Mouse (Mus musculus) MEL (cell line): ENCODE measurements around the gene Adamtsl2. TPM values are rescaled to one million over a fixed set of nuclear protein-coding genes. Genes with fewer than 3 reads are reported as not detected.

ENCODE experiments used
- DNase-seq: peaks from one replicate; pipeline ENCODE4 v3.0.0; 2011; ENCODE audit warnings: low read depth, low spot score
- H3K27ac ChIP-seq: 2 replicates; pipeline ENCODE4 v1.5.1; 2012; ENCODE audit warnings: low read depth, mild to moderate bottlenecking, control low read depth, low read length, moderate library complexity; ENCODE audit not compliant: control insufficient read depth
- H3K27me3 ChIP-seq, 2 experiments: fragments of 150-350 bp in 1 of 2; sonication (generic) in 1 of 2; 2 replicates each; pipeline ENCODE4 v1.6.1; 2012; ENCODE audit warnings: low read length in 2 of 2, mild to moderate bottlenecking in 2 of 2, improper control_type of control experiment in 1 of 2, moderate library complexity in 1 of 2; ENCODE audit not compliant: insufficient read depth in 2 of 2, control insufficient read depth in 1 of 2
- H3K36me3 ChIP-seq, 2 experiments: 2 replicates each; pipeline ENCODE4 v1.6.1; 2012 to 2014; ENCODE audit warnings: low read length in 2 of 2, improper control_type of control experiment in 1 of 2, inconsistent platforms in 1 of 2, mild to moderate bottlenecking in 1 of 2; ENCODE audit not compliant: insufficient read depth in 2 of 2, control insufficient read depth in 1 of 2
- H3K4me1 ChIP-seq, 2 experiments: fragments of 150-350 bp in 1 of 2; sonication (generic) in 1 of 2; 2 replicates each; pipeline ENCODE4 v1.6.1; 2012; ENCODE audit warnings: low read length in 2 of 2, improper control_type of control experiment in 1 of 2, mild to moderate bottlenecking in 1 of 2; ENCODE audit not compliant: insufficient read depth in 2 of 2, control insufficient read depth in 1 of 2
- H3K4me3 ChIP-seq, 2 experiments: fragments of 150-350 bp in 1 of 2; sonication (generic) in 1 of 2; 2 replicates each; pipeline ENCODE4 v1.5.1; 2012; ENCODE audit warnings: low read depth in 2 of 2, low read length in 2 of 2, mild to moderate bottlenecking in 2 of 2, moderate library complexity in 2 of 2, control low read depth in 1 of 2, improper control_type of control experiment in 1 of 2; ENCODE audit not compliant: control insufficient read depth in 1 of 2, insufficient read depth in 1 of 2
- H3K79me2 ChIP-seq: 2 replicates; pipeline ENCODE4 v1.6.1; 2012; ENCODE audit warnings: mild to moderate bottlenecking, low read length, moderate library complexity; ENCODE audit not compliant: control insufficient read depth, poor library complexity, insufficient read depth
- H3K9ac ChIP-seq: 2 replicates; pipeline ENCODE4 v1.6.1; 2012; ENCODE audit warnings: low read depth, mild to moderate bottlenecking, control low read depth, low read length, moderate library complexity; ENCODE audit not compliant: control insufficient read depth, poor library complexity, severe bottlenecking
- H3K9me3 ChIP-seq: fragments of 150-350 bp; sonication (generic); replicated peaks from 2 replicates; pipeline ENCODE4 v1.6.1; 2012; ENCODE audit warnings: mild to moderate bottlenecking, low read length, improper control_type of control experiment, moderate library complexity; ENCODE audit not compliant: insufficient read depth
- CHD1 ChIP-seq: IDR thresholded peaks from 2 replicates; pipeline ENCODE4 v1.6.1; 2012; ENCODE audit warnings: low read depth, mild to moderate bottlenecking, inconsistent platforms, low read length, improper control_type of control experiment
- CHD2 ChIP-seq: IDR thresholded peaks from 2 replicates; pipeline ENCODE4 v1.6.1; 2011; ENCODE audit warnings: low read length, improper control_type of control experiment
- CTCF ChIP-seq, 3 experiments: IDR thresholded peaks in 2 of 3; conservative IDR thresholded peaks in 1 of 3; 2 replicates each; pipeline ENCODE4 v1.5.1; 2011 to 2012; ENCODE audit warnings: low read length in 3 of 3, low read depth in 2 of 3, mild to moderate bottlenecking in 2 of 3, improper control_type of control experiment in 1 of 3, inconsistent platforms in 1 of 3, mixed read lengths in 1 of 3, moderate library complexity in 1 of 3; ENCODE audit not compliant: control insufficient read depth in 1 of 3, insufficient read depth in 1 of 3, poor library complexity in 1 of 3, severe bottlenecking in 1 of 3
- E2F4 ChIP-seq: IDR thresholded peaks from 2 replicates; pipeline ENCODE4 v1.6.1; 2011; ENCODE audit warnings: low read depth, low read length, improper control_type of control experiment, borderline replicate concordance
- EP300 ChIP-seq, 2 experiments: IDR thresholded peaks; 2 replicates each; pipeline ENCODE4 v1.6.1; 2011; ENCODE audit warnings: improper control_type of control experiment in 2 of 2, low read length in 2 of 2, low read depth in 1 of 2, mild to moderate bottlenecking in 1 of 2
- KAT2A ChIP-seq: conservative IDR thresholded peaks from 2 replicates; pipeline ENCODE4 v1.6.1; 2012; ENCODE audit warnings: low read depth, low read length, improper control_type of control experiment, inconsistent platforms
- MAFK ChIP-seq: IDR thresholded peaks from 2 replicates; pipeline ENCODE4 v1.6.1; 2011; ENCODE audit warnings: low read depth, mild to moderate bottlenecking, low read length, improper control_type of control experiment, borderline replicate concordance
- MAX ChIP-seq: IDR thresholded peaks from 2 replicates; pipeline ENCODE4 v1.6.1; 2011; ENCODE audit warnings: low read length, improper control_type of control experiment
- MAZ ChIP-seq: IDR thresholded peaks from 2 replicates; pipeline ENCODE4 v1.6.1; 2012; ENCODE audit warnings: low read depth, mild to moderate bottlenecking, inconsistent platforms, low read length, improper control_type of control experiment
- MEF2A ChIP-seq: IDR thresholded peaks from 2 replicates; pipeline ENCODE4 v1.6.1; 2014; ENCODE audit warnings: low read depth, mild to moderate bottlenecking, inconsistent platforms, low read length, improper control_type of control experiment; ENCODE audit not compliant: poor library complexity, insufficient replicate concordance, severe bottlenecking; ENCODE audit errors: extremely low read depth
- MXI1 ChIP-seq: IDR thresholded peaks from 2 replicates; pipeline ENCODE4 v1.6.1; 2011; ENCODE audit warnings: mild to moderate bottlenecking, low read depth, low read length, improper control_type of control experiment
- MYB ChIP-seq: IDR thresholded peaks from 2 replicates; pipeline ENCODE4 v1.6.1; 2011; ENCODE audit warnings: mild to moderate bottlenecking, low read depth, low read length, improper control_type of control experiment
- MYC ChIP-seq: IDR thresholded peaks from 2 replicates; pipeline ENCODE4 v1.6.1; 2011; ENCODE audit warnings: low read depth, mild to moderate bottlenecking, low read length, improper control_type of control experiment, moderate library complexity
- NELFE ChIP-seq: IDR thresholded peaks from 2 replicates; pipeline ENCODE4 v1.6.1; 2011; ENCODE audit warnings: low read depth, low read length, improper control_type of control experiment
- RAD21 ChIP-seq: IDR thresholded peaks from 2 replicates; pipeline ENCODE4 v1.6.1; 2011; ENCODE audit warnings: mild to moderate bottlenecking, low read depth, low read length, improper control_type of control experiment
- RCOR1 ChIP-seq: IDR thresholded peaks from 2 replicates; pipeline ENCODE4 v1.6.1; 2012; ENCODE audit warnings: low read depth, mild to moderate bottlenecking, inconsistent platforms, low read length, improper control_type of control experiment
- SMC3 ChIP-seq: IDR thresholded peaks from 2 replicates; pipeline ENCODE4 v1.6.1; 2011; ENCODE audit warnings: low read depth, low read length, improper control_type of control experiment
- TBP ChIP-seq: IDR thresholded peaks from 2 replicates; pipeline ENCODE4 v1.8.0; 2011; ENCODE audit warnings: low read depth, low read length, improper control_type of control experiment
- USF1 ChIP-seq: IDR thresholded peaks from 2 replicates; pipeline ENCODE4 v1.6.1; 2014; ENCODE audit warnings: low read depth, mild to moderate bottlenecking, inconsistent platforms, low read length, improper control_type of control experiment, moderate library complexity
- USF2 ChIP-seq, 2 experiments: IDR thresholded peaks; 2 replicates each; pipeline ENCODE4 v1.6.1; 2011 to 2012; ENCODE audit warnings: improper control_type of control experiment in 2 of 2, low read length in 2 of 2, borderline replicate concordance in 1 of 2, inconsistent platforms in 1 of 2, low read depth in 1 of 2, mild to moderate bottlenecking in 1 of 2; ENCODE audit not compliant: insufficient read depth in 1 of 2
- ZC3H11A ChIP-seq: IDR thresholded peaks from 2 replicates; pipeline ENCODE4 v1.6.1; 2012; ENCODE audit warnings: low read depth, mild to moderate bottlenecking, inconsistent platforms, low read length, improper control_type of control experiment
- ZMIZ1 ChIP-seq: IDR thresholded peaks from 2 replicates; pipeline ENCODE4 v1.6.1; 2012; ENCODE audit warnings: low read depth, mild to moderate bottlenecking, inconsistent platforms, low read length, improper control_type of control experiment, moderate library complexity
- ZNF384 ChIP-seq: IDR thresholded peaks from 2 replicates; pipeline ENCODE4 v1.6.1; 2012; ENCODE audit warnings: low read depth, mild to moderate bottlenecking, inconsistent platforms, low read length, improper control_type of control experiment
- polyA plus RNA-seq, 2 experiments: library from polyadenylated mRNA; stranded (reverse) in 1 of 2; unstranded in 1 of 2; fragments of >175 nt in 1 of 2; fragments of >200 nt in 1 of 2; gene quantifications; 2 replicates each; pipeline versions ENCODE4 v1.2.1 to v1.2.4; 2012; ENCODE audit warnings: low replicate concordance in 2 of 2, low read depth in 1 of 2; ENCODE audit not compliant: insufficient read length in 2 of 2, insufficient read depth in 1 of 2, missing spikeins in 1 of 2
- total RNA-seq: library from RNA; depleted of rRNA; stranded (reverse); fragments of 300-350 nt; gene quantifications from 2 replicates; pipeline ENCODE4 v1.2.3, GENCODE M21; 2012

Adamtsl2 gene
- total and polyA plus RNA-seq, 3 experiments, result not detected

DNA sequence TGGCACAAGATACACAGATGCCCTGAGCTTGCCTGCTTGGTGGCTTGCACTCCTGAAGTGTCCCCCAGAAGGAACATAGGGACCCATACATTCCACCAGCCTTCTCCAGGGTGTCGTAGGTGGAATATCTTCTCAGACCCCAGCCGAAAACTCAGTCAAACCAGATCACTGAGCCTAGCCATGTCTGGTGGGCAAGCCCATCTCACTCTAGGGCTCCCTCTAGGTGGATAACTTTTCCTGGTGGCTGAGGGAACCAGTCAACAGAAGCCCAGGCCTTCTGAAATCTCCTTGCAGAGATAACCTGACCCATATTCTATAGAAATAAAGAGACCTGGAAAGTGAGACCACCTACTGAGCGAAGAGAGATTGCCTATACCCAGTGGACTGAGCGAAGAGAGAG is 43.9 kb downstream of the Adamtsl2 start:
- H3K9ac ChIP-seq, result no peak overlapping the region
- no peaks in the 10 kb centered on the region for H3K79me2 ChIP-seq
- no peak for DNase-seq
- no peaks in the 10 kb centered on the region for H3K36me3 ChIP-seq
- H3K27ac ChIP-seq, result no peak overlapping the region
- no peaks in the 10 kb centered on the region for H3K9me3 ChIP-seq
- H3K4me3 ChIP-seq, result no peak overlapping the region
- TF ChIP-seq MYB, result no peak
- TF ChIP-seq ZMIZ1, result no peak
- no peak for TF ChIP-seq MXI1
- TF ChIP-seq USF2 (IDR thresholded peaks at IDR 0.05; ENCODE audit: borderline replicate concordance in 1 of 2, insufficient read depth in 1 of 2, low read depth in 1 of 2, low read length in 2 of 2), result no peak
- no peak for TF ChIP-seq CHD1
- TF ChIP-seq ZC3H11A, result no peak
- no peak for TF ChIP-seq MAZ
- TF ChIP-seq MEF2A, result no peak
- TF ChIP-seq USF1, result no peak
- no peak for TF ChIP-seq TBP
- no peak for TF ChIP-seq MAFK
- TF ChIP-seq KAT2A, result no peak
- TF ChIP-seq CTCF (IDR thresholded peaks at IDR 0.05 in 2 of 3, conservative IDR thresholded peaks at IDR 0.05 in 1 of 3; ENCODE audit: control insufficient read depth in 1 of 3, insufficient read depth in 1 of 3, low read depth in 2 of 3, low read length in 3 of 3, poor library complexity in 1 of 3, severe bottlenecking in 1 of 3), result no peak
- TF ChIP-seq RAD21, result no peak
- no peak for TF ChIP-seq MYC
- no peak for TF ChIP-seq CHD2
- no peak for TF ChIP-seq RCOR1
- TF ChIP-seq EP300 (IDR thresholded peaks at IDR 0.05; ENCODE audit: low read depth in 1 of 2, low read length in 2 of 2), result no peak
- TF ChIP-seq, all 39 proteins: peak for 0
- Histone ChIP-seq H3K4me1 (no peaks in the 10 kb centered on the region), H3K27me3 (peaks cover 0 to 1% of the 10 kb centered on the region in 2 experiments)

GRCm38 (mm10) chr2:27125979-27126378 is 46.8 kb downstream of the Adamtsl2 start:
- peaks cover 0 to 1% of the 10 kb centered on the region in 2 experiments for H3K27me3 ChIP-seq
- H3K9me3 ChIP-seq, result no peaks in the 10 kb centered on the region
- DNase-seq, result peak; percentile 64
- no peak overlapping the region for H3K4me3 ChIP-seq
- H3K27ac ChIP-seq, result no peak overlapping the region
- H3K36me3 ChIP-seq, result no peaks in the 10 kb centered on the region
- H3K79me2 ChIP-seq, result no peaks in the 10 kb centered on the region
- H3K4me1 ChIP-seq, result no peaks in the 10 kb centered on the region
- H3K9ac ChIP-seq, result no peak overlapping the region
- TF ChIP-seq ZC3H11A (peak; percentile 29; the same call in 1 of the 2 replicates), MAZ (peak; percentile 81), MAX (no peak), E2F4 (no peak), RAD21 (peak; percentile 54), SMC3 (peak; percentile 73), CTCF (IDR thresholded peaks at IDR 0.05 in 2 of 3, conservative IDR thresholded peaks at IDR 0.05 in 1 of 3; ENCODE audit: control insufficient read depth in 1 of 3, insufficient read depth in 1 of 3, low read depth in 2 of 3, low read length in 3 of 3, poor library complexity in 1 of 3, severe bottlenecking in 1 of 3) (peak; percentile 79 to 92 (median 84)), MYC (no peak), RCOR1 (no peak), ZNF384 (no peak), NELFE (no peak)
